Mouse (Mus musculus) bone marrow macrophage, adult 2 months (primary cell): ENCODE measurements around the gene Arhgap27.

Source experiments
- CTCF ChIP-seq: IDR thresholded peaks from 2 replicates; pipeline ENCODE4 v1.5.1; 2012; ENCODE audit warnings: low read depth, mild to moderate bottlenecking, low read length, moderate library complexity
- POLR2A ChIP-seq: IDR thresholded peaks from 2 replicates; pipeline ENCODE4 v1.6.1; 2012; ENCODE audit warnings: mild to moderate bottlenecking, low read depth, low read length, borderline replicate concordance

- TF ChIP-seq CTCF, result no peak
- no peak for TF ChIP-seq POLR2A
Observed at GRCm38 (mm10) chr11:103345408-103346091, 17.9 kb downstream of the Arhgap27 start.
